ENCODE assay signal across 9 mouse cellular contexts in the genomic region with DNA sequence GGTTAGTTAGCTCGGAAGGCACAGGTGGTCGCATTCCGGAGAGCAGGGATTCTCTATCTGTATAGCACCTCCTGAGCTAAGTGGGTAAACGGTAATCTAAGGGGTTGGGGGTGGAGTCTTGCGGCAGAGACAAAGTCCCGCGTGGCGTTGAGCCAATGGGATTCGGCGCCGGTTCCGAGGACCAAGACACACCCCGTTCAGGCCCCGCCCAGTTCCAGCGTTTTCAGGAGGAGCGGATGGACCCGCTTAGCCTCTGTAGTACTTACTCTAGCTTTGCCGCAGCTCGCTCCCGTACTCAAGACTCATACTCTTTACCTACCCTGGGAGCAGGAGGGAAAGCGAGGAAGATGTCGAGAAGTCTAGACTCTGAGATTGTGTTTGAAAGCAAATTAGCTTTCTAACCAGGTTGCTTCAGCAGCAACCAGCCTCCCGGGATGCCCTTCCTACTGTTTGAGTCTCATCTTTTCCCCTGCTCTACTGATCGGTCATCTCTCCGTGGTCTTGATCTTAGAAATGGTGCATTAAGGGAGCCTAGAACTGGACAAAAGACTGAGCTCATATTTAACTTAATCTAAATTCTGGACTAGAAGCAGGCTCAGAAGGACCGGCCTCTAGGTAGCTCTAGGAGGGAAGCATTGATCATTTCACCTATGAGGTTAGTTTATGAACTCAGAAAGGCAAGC. TPM values are rescaled to one million over a fixed set of nuclear protein-coding genes. Genes with fewer than 3 reads are reported as not detected.
A peak's percentile ranks its signal among the peaks of the same experiment; 100 is the strongest.
DNase-seq lines count a peak whose midpoint lies in the region; ATAC-seq and TF ChIP-seq lines count a peak whose summit lies in the region.
"Had no signal": no experiment of that assay in that cellular context is flagged by ENCODE, and none has a peak within 500 bp of the region (broad histone marks: within the 10 kb centered on the region; RNA-seq: fewer than 3 reads in every experiment).

No protein-coding gene starts in this region.

- no peaks in the 10 kb centered on the region for H3K36me3 ChIP-seq in forebrain, embryonic 13.5 days (ENCODE audit: poor library complexity, severe bottlenecking)
- H3K36me3 ChIP-seq in intestine, postnatal 0 days (ENCODE audit: control insufficient read depth, insufficient read depth): no peaks in the 10 kb centered on the region
- no peaks in the 10 kb centered on the region for H3K36me3 ChIP-seq in neural tube, embryonic 12.5 days

- H3K4me2 ChIP-seq in forebrain, embryonic 13.5 days: peak overlapping the region; percentile 91
- H3K4me2 ChIP-seq in intestine, postnatal 0 days (replicated peaks; ENCODE audit: low read depth): peak overlapping the region; percentile 27; the same call in 1 of the 2 replicates
- peak overlapping the region; percentile 94 for H3K4me2 ChIP-seq in neural tube, embryonic 12.5 days (replicated peaks)

- H3K27me3 ChIP-seq in forebrain, embryonic 13.5 days: peaks cover 63% of the 10 kb centered on the region
- H3K27me3 ChIP-seq in intestine, postnatal 0 days (replicated peaks; ENCODE audit: control insufficient read depth, insufficient read depth, low read length): peaks cover 45% of the 10 kb centered on the region
- peaks cover 57% of the 10 kb centered on the region for H3K27me3 ChIP-seq in neural tube, embryonic 12.5 days (replicated peaks)

- no peak overlapping the region for H3K27ac ChIP-seq in forebrain, embryonic 13.5 days
- H3K27ac ChIP-seq in intestine, postnatal 0 days (ENCODE audit: low read depth, low read length): no peak overlapping the region
- no peak overlapping the region for H3K27ac ChIP-seq in neural tube, embryonic 12.5 days

- peak overlapping the region; percentile 76; the same call in 1 of the 2 replicates for H3K9ac ChIP-seq in forebrain, embryonic 13.5 days
- no peak overlapping the region for H3K9ac ChIP-seq in intestine, postnatal 0 days (ENCODE audit: low read depth, low read length)
- no peak overlapping the region for H3K9ac ChIP-seq in neural tube, embryonic 12.5 days

- intact Hi-C loops in heart, postnatal 10 days (cut with DNase I): no loop called here

- peak; percentile 41; the same call in 1 of the 2 replicates for ATAC-seq in forebrain, embryonic 13.5 days
- no peak for ATAC-seq in intestine, postnatal 0 days
- ATAC-seq in neural tube, embryonic 12.5 days (ENCODE audit: low FRiP score, low read depth): no peak

- peak; percentile 92 for DNase-seq in heart, adult 11 months
- no peak for DNase-seq in heart, postnatal 10 days
- peak; percentile 81 for DNase-seq in c-Kit-positive CD71-positive TER-119-negative erythroid progenitor cells, embryonic 14.5 days (ENCODE audit: low read depth)
- peak; percentile 87 for DNase-seq in liver
- peak; percentile 75 for DNase-seq in thymus, postnatal 4 days

- 2% methylated on average over 26 of the region's 26 CpGs for WGBS in forebrain, embryonic 13.5 days
- WGBS in intestine, postnatal 0 days: 4% methylated on average over 26 of the region's 26 CpGs
- WGBS in neural tube, embryonic 12.5 days: 2% methylated on average over 26 of the region's 26 CpGs

- peak overlapping the region; percentile 69 for H3K4me3 ChIP-seq in forebrain, embryonic 13.5 days
- H3K4me3 ChIP-seq in intestine, postnatal 0 days (ENCODE audit: low read depth, low read length): peak overlapping the region; percentile 20; the same call in 1 of the 2 replicates
- peak overlapping the region; percentile 62; the same call in 1 of the 2 replicates for H3K4me3 ChIP-seq in neural tube, embryonic 12.5 days

- peaks cover 29% of the 10 kb centered on the region for H3K4me1 ChIP-seq in forebrain, embryonic 13.5 days
- H3K4me1 ChIP-seq in intestine, postnatal 0 days (replicated peaks; ENCODE audit: control insufficient read depth, insufficient read depth, low read length): no peaks in the 10 kb centered on the region
- peaks cover 17% of the 10 kb centered on the region; the same call in 1 of the 2 replicates for H3K4me1 ChIP-seq in neural tube, embryonic 12.5 days

- no peak for TF ChIP-seq CTCF in intestine, postnatal 0 days (IDR thresholded peaks at IDR 0.05; ENCODE audit: low read depth)

- H3K9me3 ChIP-seq in forebrain, embryonic 13.5 days (replicated peaks): no peaks in the 10 kb centered on the region
- no peaks in the 10 kb centered on the region for H3K9me3 ChIP-seq in intestine, postnatal 0 days (ENCODE audit: control insufficient read depth)
- H3K9me3 ChIP-seq in neural tube, embryonic 12.5 days: no peaks in the 10 kb centered on the region

RNA-seq across cellular contexts. Expression of a gene that starts 2.2 kb away (rescaled TPM):
- not detected for total RNA-seq in heart, postnatal 10 days (2021)
- 1.2 and 1.8 TPM in 2 replicates for polyA plus RNA-seq in forebrain, embryonic 13.5 days (2015; fragmentation: Nextera tagmentation; extraction: Ambion mirVana)
- polyA plus RNA-seq in intestine, postnatal 0 days (2015; fragmentation: Nextera tagmentation; extraction: Ambion mirVana): 0.12 TPM in 2 replicates
- 0.93 and 1.1 TPM in 2 replicates for polyA plus RNA-seq in neural tube, embryonic 12.5 days (2016; fragmentation: Nextera tagmentation; extraction: Ambion mirVana)

RNA-seq across cellular contexts. Expression of a gene that starts 7.5 kb away (rescaled TPM):
- under 1 TPM in 1 of 2 experiments, not detected in 1; 0.07 TPM for total RNA-seq in heart, postnatal 10 days (2021)
- 31.6 and 37.3 TPM in 2 replicates for polyA plus RNA-seq in forebrain, embryonic 13.5 days (2015; fragmentation: Nextera tagmentation; extraction: Ambion mirVana)
- 1.1 TPM in 2 replicates for polyA plus RNA-seq in intestine, postnatal 0 days (2015; fragmentation: Nextera tagmentation; extraction: Ambion mirVana)
- polyA plus RNA-seq in neural tube, embryonic 12.5 days (2016; fragmentation: Nextera tagmentation; extraction: Ambion mirVana): 43.0 and 44.9 TPM in 2 replicates

RNA-seq across cellular contexts. Expression of a gene that starts 24.6 kb away (rescaled TPM):
- 1 to 10 TPM in 1 of 2 experiments, not detected in 1; 1.6 TPM for total RNA-seq in heart, postnatal 10 days (2021)
- polyA plus RNA-seq in forebrain, embryonic 13.5 days (2015; fragmentation: Nextera tagmentation; extraction: Ambion mirVana): not detected in 2 replicates
- polyA plus RNA-seq in intestine, postnatal 0 days (2015; fragmentation: Nextera tagmentation; extraction: Ambion mirVana): 1.3 and 2.1 TPM in 2 replicates
- polyA plus RNA-seq in neural tube, embryonic 12.5 days (2016; fragmentation: Nextera tagmentation; extraction: Ambion mirVana): not detected in 2 replicates
- total RNA-seq: layer of hippocampus, adult 18-20 months had no signal

RNA-seq across cellular contexts. Expression of a gene that starts 24.8 kb away (rescaled TPM):
- 100 to 1,000 TPM; 689 to 769 TPM for total RNA-seq in heart, postnatal 10 days (2021)
- 1,640 and 1,662 TPM in 2 replicates for polyA plus RNA-seq in forebrain, embryonic 13.5 days (2015; fragmentation: Nextera tagmentation; extraction: Ambion mirVana)
- polyA plus RNA-seq in intestine, postnatal 0 days (2015; fragmentation: Nextera tagmentation; extraction: Ambion mirVana): 313 and 319 TPM in 2 replicates
- 1,247 and 1,331 TPM in 2 replicates for polyA plus RNA-seq in neural tube, embryonic 12.5 days (2016; fragmentation: Nextera tagmentation; extraction: Ambion mirVana)

RNA-seq across cellular contexts. Expression of a gene that starts 24.9 kb away (rescaled TPM):
- 10 to 100 TPM; 53.4 to 55.4 TPM for total RNA-seq in heart, postnatal 10 days (2021)
- polyA plus RNA-seq in forebrain, embryonic 13.5 days (2015; fragmentation: Nextera tagmentation; extraction: Ambion mirVana): 119 and 124 TPM in 2 replicates
- 53.2 and 57.6 TPM in 2 replicates for polyA plus RNA-seq in intestine, postnatal 0 days (2015; fragmentation: Nextera tagmentation; extraction: Ambion mirVana)
- 78.4 and 85.2 TPM in 2 replicates for polyA plus RNA-seq in neural tube, embryonic 12.5 days (2016; fragmentation: Nextera tagmentation; extraction: Ambion mirVana)

Comparison
In these comparisons a context has a peak if more than half of its experiments do, and no peak if none do; other contexts are left out.
1. DNase-seq: peak in heart, adult 11 months (single experiment), c-Kit-positive CD71-positive TER-119-negative erythroid progenitor cells, embryonic 14.5 days (single experiment), liver (single experiment) and thymus, postnatal 4 days (single experiment); none in heart, postnatal 10 days (0 of 2).
2. H3K4me2 ChIP-seq: peak in every context shown above with its lines; median percentile 94 in neural tube, embryonic 12.5 days; 91 in forebrain, embryonic 13.5 days; 27 in intestine, postnatal 0 days.
3. RNA of a gene that starts 7.5 kb away (polyA plus RNA-seq): 43.0 to 44.9 TPM in neural tube, embryonic 12.5 days and 31.6 to 37.3 TPM in forebrain, embryonic 13.5 days; 1.1 TPM in intestine, postnatal 0 days; every median in the first group is over 10 times any median in the second.
4. Peak in every context shown above with its lines, with median percentiles within 50 percentile points of each other: H3K4me3 ChIP-seq.